Mouse (Mus musculus) forebrain, embryonic 10.5 days (tissue): Measurements from ENCODE around the gene Gm9913. TPM values are rescaled to one million over a fixed set of nuclear protein-coding genes. Genes with fewer than 3 reads are reported as not detected.

ENCODE experiments used
- DNase-seq: peaks from one replicate; pipeline ENCODE4 v3.0.0-alpha.2; 2017; ENCODE audit warnings: low spot score; ENCODE audit errors: extremely low spot score
- H3K27ac ChIP-seq: fragments of 300-500 bp; sonication (generic); 2 replicates; pipeline ENCODE4 v1.5.1; 2016; ENCODE audit warnings: mild to moderate bottlenecking
- H3K27me3 ChIP-seq: fragments of 300-500 bp; sonication (generic); 2 replicates; pipeline ENCODE4 v1.6.1; 2016; ENCODE audit warnings: mild to moderate bottlenecking; ENCODE audit not compliant: poor library complexity, severe bottlenecking
- H3K36me3 ChIP-seq: fragments of 300-500 bp; sonication (generic); replicated peaks from 2 replicates; pipeline ENCODE4 v1.6.1; 2016; ENCODE audit warnings: mild to moderate bottlenecking, moderate library complexity
- H3K4me1 ChIP-seq: fragments of 300-500 bp; sonication (generic); 2 replicates; pipeline ENCODE4 v1.6.1; 2016
- H3K4me3 ChIP-seq: fragments of 300-500 bp; sonication (generic); 2 replicates; pipeline ENCODE4 v1.5.1; 2016; ENCODE audit warnings: mild to moderate bottlenecking, moderate library complexity
- H3K9me3 ChIP-seq: fragments of 300-500 bp; sonication (generic); 2 replicates; pipeline ENCODE4 v1.6.1; 2016; ENCODE audit warnings: mild to moderate bottlenecking, moderate library complexity
- WGBS: fragments of 180-500 bp; shearing (Covaris S2); methylation state at CpG from one replicate; pipeline ENCODE4 v1.1.7; 2016; 5-methylcytosine and 5-hydroxymethylcytosine counted together
- polyA plus RNA-seq: library from polyadenylated mRNA; unstranded; fragments of >200 nt; fragmentation: Nextera tagmentation; extraction: Ambion mirVana; gene quantifications from 2 replicates; pipeline ENCODE4 v1.2.1, GENCODE M21; 2016

The Gm9913 gene
- polyA plus RNA-seq, 1 experiment from 2014 or later: 0.19 TPM

DNA sequence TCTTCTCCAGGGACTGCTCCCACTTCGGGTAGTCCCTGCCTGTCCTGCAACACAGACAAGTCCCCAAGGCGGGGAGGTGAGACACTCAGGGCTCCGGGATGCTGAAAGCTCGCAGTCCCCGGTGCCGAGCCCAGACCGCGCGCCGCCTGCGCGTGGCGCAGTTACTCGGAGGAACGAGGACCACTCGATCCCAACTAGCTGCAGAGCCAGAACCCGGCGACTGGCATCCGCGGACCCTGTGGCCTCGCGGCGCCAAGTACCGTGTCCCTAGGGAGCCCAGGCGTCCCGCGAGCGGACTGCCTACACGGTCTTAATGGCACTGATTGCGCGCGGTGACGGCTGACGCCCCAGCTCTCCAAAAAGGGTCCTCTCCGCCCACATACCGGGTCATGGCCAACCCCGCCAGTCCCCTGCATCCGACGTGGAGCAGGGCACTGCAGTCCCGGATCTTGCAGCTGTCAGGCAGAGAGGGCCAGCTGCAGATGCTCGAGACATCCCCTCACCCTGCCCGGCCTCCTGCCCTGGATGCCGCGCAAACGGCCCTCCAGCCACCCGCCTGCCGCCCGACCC is 942 bp downstream of the Gm9913 start:
- Histone ChIP-seq H3K4me3 (peak overlapping the region; percentile 79), H3K27me3 (peaks cover 50% of the 10 kb centered on the region), H3K4me1 (peaks cover 31% of the 10 kb centered on the region), H3K9me3 (0 out of 2 replicates have a peak, but pooled peaks cover 3% of the 10 kb centered on the region), H3K36me3 (peaks cover 10% of the 10 kb centered on the region), H3K27ac (peak overlapping the region; percentile 89)
- WGBS: under 1% methylated on average over 48 of the region's 48 CpGs
- DNase-seq: peak; percentile 78

DNA sequence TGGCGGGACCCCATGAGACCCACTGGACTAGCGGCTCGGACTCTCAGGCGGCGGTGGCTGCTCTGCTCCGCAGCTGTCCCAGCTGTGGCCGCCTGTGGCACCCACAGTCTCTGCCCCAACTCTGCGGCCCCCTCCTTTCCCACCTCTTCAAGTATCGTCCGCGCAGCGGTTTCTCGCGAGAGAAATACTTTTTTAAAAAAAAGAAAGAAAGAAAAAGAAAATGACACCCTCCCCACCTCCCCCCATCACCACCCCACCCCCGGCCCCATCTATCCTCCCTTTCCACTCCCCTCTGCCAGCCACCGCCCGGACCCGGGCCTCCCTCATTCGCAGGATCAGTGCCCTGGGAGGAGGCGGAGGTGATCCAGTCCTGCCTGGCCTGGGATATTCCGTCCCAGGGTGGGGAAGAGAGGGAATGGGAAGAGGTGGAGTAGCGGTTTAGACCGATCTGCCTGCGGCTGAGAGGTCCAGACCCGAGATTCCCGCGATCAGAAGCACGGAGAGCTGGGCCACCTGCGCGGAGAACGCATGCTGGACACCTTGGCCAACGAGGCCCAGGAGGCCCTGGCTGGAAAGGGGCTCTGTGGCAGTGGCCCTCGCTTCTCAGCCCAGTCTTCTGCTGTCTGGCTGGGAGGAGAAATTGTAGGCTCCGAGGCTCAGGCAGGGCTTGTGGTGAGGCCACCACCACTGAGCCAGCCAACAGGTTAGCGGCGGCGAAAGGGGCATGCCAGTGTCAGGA is 1.6 kb downstream of the Gm9913 start:
- H3K36me3 ChIP-seq: peaks cover 8% of the 10 kb centered on the region
- DNase-seq: no peak
- H3K27ac ChIP-seq: peak overlapping the region; percentile 89
- 0 out of 2 replicates have a peak, but pooled peaks cover 2% of the 10 kb centered on the region for H3K9me3 ChIP-seq
- under 1% methylated on average over 37 of the region's 37 CpGs for WGBS
- H3K27me3 ChIP-seq: peaks cover 50% of the 10 kb centered on the region
- H3K4me1 ChIP-seq: peaks cover 33% of the 10 kb centered on the region
- peak overlapping the region; percentile 79 for H3K4me3 ChIP-seq

DNA sequence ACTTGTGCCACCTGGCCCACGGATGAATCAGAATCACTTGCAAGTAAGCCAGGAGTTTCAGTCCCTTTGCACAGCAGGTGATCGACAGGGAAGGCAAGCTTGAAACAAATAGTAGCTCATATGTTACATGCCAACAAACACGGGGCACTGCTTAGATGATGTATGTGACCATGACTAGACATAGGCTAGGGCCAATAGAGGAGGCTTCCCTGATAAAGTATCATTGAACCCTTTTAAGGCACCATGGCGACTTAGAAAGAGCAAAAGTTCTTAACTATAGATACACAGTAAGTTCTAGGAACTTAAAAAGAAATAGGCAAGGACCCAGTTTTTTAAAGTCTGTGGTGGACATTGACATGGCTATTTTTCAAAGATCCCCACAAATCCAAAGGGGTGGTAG is 3.0 kb downstream of the Gm9913 start, which contains the start of gene Fbn1:
Fbn1 (minus strand) TSS at position 101 of the 400 bp plus-strand sequence.
- Histone ChIP-seq H3K4me3 (peak within 1 kb of the TSS; percentile 79), H3K9me3 (no peaks in the 10 kb centered on the region), H3K4me1 (peaks cover 33% of the 10 kb centered on the region), H3K27ac (peak within 1 kb of the TSS; percentile 89), H3K27me3 (peaks cover 47% of the 10 kb centered on the region), H3K36me3 (0 out of 2 replicates have a peak, but pooled peaks cover 1% of the 10 kb centered on the region)
- 84% methylated on average over 4 of the region's 4 CpGs for WGBS
- DNase-seq: no peak

DNA sequence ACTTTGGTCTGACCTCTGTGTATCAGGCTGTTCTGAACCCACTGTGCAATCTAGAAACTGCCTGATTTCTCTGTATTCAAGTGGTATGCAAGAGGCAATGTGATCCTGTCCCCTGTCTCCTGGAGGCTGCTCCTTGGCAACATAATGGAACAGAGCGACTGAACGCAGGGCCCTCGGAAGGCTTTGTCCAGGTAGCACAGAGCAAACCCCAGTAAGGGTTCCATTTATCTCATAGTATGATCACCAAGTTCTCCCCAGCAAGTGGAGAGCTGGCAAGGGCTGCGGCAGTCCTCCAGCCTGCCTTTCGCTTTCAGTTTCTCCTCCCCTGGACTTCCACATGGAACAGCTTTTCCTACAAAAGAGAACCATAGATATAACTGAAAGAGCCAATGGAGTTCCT is 3.5 kb downstream of the Gm9913 start:
- Histone ChIP-seq H3K4me3 (no peak overlapping the region), H3K9me3 (no peaks in the 10 kb centered on the region), H3K27me3 (peaks cover 46% of the 10 kb centered on the region), H3K36me3 (no peaks in the 10 kb centered on the region), H3K27ac (no peak overlapping the region), H3K4me1 (peaks cover 33% of the 10 kb centered on the region)
- WGBS: 92% methylated on average over 5 of the region's 5 CpGs
- DNase-seq: no peak

DNA sequence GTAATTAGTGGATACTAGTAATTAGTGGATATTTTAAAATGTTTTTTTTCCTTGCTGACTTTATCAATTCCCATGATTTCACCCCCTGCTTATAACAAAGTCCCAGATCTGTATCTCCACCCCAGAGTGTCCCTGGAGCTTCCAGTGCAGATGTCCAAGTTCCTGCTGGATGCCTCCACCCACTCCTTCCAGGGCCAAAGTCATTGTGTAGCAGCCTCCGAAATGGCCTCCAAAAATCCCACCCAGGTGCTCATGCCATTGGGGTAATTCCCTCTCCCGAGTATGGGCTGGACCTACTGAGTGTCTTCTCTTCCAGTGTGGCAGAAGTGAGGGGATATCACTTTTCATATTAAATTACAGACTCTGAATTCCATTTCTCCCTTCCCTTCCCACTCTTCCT is 5.9 kb downstream of the Gm9913 start:
- H3K4me1 ChIP-seq: peaks cover 20% of the 10 kb centered on the region
- H3K36me3 ChIP-seq: no peaks in the 10 kb centered on the region
- DNase-seq: no peak
- peaks cover 32% of the 10 kb centered on the region for H3K27me3 ChIP-seq
- 66% methylated on average over 2 of the region's 2 CpGs for WGBS
- no peak overlapping the region for H3K4me3 ChIP-seq
- H3K27ac ChIP-seq: no peak overlapping the region
- no peaks in the 10 kb centered on the region for H3K9me3 ChIP-seq

DNA sequence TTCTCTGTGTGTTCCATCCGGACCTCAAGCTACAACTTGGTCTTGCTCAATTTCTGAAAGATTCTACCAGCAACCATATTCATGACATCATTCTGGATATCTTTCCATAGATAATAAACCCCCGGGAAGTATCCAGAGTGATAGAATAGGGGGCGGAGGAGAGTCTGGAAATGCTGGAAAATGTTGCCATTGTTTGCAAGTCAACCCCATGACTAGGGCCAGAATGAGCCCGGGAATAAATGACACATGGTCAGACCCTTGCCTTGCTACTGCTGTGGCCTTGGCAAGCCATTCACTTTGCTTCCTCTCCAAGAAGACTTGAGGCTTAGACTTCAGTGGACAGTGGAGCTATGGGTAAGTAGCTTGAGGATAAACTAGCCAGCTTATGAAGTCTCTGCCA is 7.0 kb downstream of the Gm9913 start:
- WGBS: 83% methylated on average over 4 of the region's 4 CpGs
- Histone ChIP-seq H3K36me3 (no peaks in the 10 kb centered on the region), H3K4me3 (no peak overlapping the region), H3K27ac (no peak overlapping the region), H3K4me1 (peaks cover 19% of the 10 kb centered on the region), H3K27me3 (peaks cover 22% of the 10 kb centered on the region), H3K9me3 (no peaks in the 10 kb centered on the region)
- no peak for DNase-seq

DNA sequence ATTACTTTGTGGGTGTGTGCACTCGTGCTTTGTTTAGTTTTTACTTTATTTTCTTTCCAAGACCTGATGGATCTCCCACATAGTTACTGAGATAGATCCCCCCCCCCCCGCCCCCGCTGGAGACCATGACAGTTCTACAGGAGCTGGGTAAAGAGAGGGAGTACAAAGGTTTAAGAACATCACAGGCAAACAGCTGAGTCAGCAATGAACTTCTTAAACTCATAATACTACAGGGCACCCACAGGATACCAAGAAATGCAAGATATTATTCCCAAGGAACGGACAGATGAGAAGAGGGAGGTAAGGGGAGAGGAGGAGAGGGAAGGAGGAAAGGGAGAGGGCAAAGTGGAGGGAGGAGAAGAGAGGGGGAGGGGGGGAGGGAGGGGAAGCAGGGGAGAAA is 7.7 kb downstream of the Gm9913 start:
- H3K27ac ChIP-seq: no peak overlapping the region
- peaks cover 15% of the 10 kb centered on the region for H3K27me3 ChIP-seq
- no peak for DNase-seq
- no peak overlapping the region for H3K4me3 ChIP-seq
- H3K36me3 ChIP-seq: no peaks in the 10 kb centered on the region
- 82% methylated on average over 4 of the region's 4 CpGs for WGBS
- H3K4me1 ChIP-seq: peaks cover 16% of the 10 kb centered on the region
- no peaks in the 10 kb centered on the region for H3K9me3 ChIP-seq

DNA sequence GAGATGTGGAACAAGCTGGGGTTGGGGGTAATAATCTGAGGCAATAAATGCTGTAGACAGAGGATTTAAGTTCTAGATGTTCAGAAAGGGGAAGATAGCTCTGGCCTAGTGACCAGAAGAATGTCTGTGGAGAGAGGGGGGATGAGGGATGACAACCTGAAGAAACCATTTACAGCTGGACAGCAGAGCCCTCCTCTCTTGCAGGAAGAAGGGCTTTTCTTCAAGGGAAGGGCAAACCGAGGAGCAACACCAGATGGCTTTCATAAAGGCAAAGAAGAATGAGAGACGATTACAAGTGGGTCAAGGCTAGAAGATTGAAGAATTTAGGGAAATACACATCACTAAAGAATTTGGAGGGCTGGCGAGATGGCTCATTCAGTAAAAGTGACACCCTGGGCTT is 9.5 kb downstream of the Gm9913 start:
- H3K4me3 ChIP-seq: no peak overlapping the region
- H3K4me1 ChIP-seq: peaks cover 16% of the 10 kb centered on the region
- no peaks in the 10 kb centered on the region for H3K36me3 ChIP-seq
- DNase-seq: no peak
- WGBS: 69% methylated on average over 3 of the region's 3 CpGs
- no peaks in the 10 kb centered on the region for H3K27me3 ChIP-seq
- H3K27ac ChIP-seq: no peak overlapping the region
- no peaks in the 10 kb centered on the region for H3K9me3 ChIP-seq

DNA sequence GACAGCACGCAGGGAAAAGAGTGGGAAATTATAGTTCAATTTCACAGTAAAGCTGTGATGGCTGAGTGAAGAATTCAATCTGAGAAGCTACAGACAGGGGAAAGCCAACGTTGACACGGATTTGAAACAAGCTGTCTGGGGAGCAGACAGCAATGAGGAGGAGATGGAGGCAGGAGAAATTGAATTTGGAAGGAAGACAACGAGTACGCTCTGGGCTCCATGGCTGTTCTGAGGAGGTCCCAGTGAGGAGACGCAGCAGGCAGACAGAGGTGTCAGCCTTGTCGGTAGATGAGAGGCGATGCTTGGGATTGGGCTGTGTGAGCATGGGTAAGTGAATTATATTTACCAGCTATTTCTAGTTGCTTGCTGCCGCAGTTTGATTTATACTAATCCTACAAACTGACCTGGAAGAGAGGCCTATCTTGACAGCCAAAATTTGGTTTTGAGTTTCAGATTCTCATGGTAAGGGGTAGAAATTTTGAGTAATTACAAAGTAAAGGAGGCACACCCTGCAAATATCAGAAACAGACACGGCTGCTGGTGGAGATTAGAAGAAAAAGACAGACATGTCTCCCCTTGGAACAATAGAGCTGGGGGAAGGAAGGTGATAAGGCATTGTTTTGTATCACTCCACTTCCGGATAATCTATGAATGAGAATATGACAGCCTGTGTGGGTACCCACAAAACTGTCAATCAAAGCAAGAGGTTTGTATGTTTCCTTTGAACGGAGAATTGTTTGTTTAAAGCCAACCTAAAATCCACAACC is 10.6 kb downstream of the Gm9913 start:
- Histone ChIP-seq H3K4me3 (no peak overlapping the region), H3K27ac (no peak overlapping the region), H3K9me3 (no peaks in the 10 kb centered on the region), H3K36me3 (no peaks in the 10 kb centered on the region), H3K27me3 (no peaks in the 10 kb centered on the region), H3K4me1 (peaks cover 16% of the 10 kb centered on the region)
- DNase-seq: no peak
- WGBS: 82% methylated on average over 12 of the region's 12 CpGs

DNA sequence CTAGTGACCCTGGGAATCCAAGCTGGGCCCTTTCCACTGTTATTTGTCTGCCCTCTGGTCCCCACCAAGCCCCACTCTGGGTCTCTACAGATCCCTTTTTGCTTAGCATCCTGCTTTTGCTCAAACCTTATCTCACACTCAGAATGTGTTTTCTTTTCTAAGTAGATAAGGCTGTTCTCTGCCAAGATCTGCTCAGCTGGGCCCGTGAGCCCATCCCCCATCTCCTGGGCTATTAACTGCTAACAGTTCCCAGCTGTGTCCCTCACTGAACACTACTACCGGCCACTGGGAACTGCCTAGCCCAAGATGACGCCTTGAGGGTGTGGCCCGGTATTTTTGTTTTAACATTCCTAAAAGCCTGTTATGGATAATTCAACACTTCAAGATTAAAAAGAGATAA is 11.7 kb downstream of the Gm9913 start:
- Histone ChIP-seq H3K4me3 (no peak overlapping the region), H3K36me3 (no peaks in the 10 kb centered on the region), H3K4me1 (peaks cover 13% of the 10 kb centered on the region), H3K27me3 (no peaks in the 10 kb centered on the region), H3K27ac (no peak overlapping the region), H3K9me3 (no peaks in the 10 kb centered on the region)
- DNase-seq: peak; percentile 26
- WGBS: 47% methylated on average over 4 of the region's 4 CpGs

DNA sequence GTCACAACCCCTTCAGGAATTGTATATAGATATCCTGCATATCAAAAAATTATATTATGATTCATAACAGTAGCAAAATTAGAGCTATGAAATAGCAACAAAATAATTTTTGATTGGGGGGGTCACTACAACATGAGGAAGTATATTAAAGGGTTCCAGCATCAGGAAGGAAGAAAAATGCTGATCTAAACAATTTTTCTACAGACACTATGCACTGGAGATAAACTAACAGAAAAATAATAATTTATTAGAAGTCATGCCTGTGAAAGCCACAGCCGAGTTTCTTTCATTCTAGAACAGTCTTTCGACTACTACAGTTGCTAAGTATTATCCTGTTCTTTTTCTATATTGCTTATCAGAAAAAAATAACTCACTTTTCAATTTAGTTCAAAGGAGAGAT is 20.6 kb downstream of the Gm9913 start:
- Histone ChIP-seq H3K27me3 (no peaks in the 10 kb centered on the region), H3K27ac (no peak overlapping the region), H3K4me3 (no peak overlapping the region), H3K4me1 (no peaks in the 10 kb centered on the region), H3K36me3 (no peaks in the 10 kb centered on the region), H3K9me3 (no peaks in the 10 kb centered on the region)
- WGBS: 95% methylated on average over 2 of the region's 2 CpGs
- no peak for DNase-seq

DNA sequence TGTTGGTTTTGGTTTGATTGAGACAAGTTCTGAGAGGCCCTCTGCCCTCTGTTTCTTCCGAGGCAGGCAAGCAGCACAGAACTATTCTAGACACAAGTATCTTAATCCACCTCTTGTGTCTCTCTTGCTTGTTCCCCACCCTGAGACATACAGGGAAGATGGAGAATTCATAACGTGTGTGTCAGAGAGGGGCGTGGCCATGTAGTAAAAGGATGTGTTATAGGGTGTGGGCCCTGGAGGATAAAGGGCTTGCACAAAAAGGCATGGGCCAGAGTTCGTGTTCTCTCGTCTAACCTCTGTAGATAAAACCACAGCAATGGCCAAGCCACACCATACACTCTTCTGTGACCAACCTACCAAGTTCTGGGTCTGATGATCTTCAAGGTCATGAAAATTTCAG is 21.7 kb downstream of the Gm9913 start:
- H3K4me3 ChIP-seq: no peak overlapping the region
- DNase-seq: no peak
- no peaks in the 10 kb centered on the region for H3K4me1 ChIP-seq
- whole genome bisulfite sequencing: 88% methylated on average over 5 of the region's 5 CpGs
- H3K27ac ChIP-seq: no peak overlapping the region
- H3K9me3 ChIP-seq: no peaks in the 10 kb centered on the region
- H3K27me3 ChIP-seq: no peaks in the 10 kb centered on the region
- H3K36me3 ChIP-seq: no peaks in the 10 kb centered on the region

DNA sequence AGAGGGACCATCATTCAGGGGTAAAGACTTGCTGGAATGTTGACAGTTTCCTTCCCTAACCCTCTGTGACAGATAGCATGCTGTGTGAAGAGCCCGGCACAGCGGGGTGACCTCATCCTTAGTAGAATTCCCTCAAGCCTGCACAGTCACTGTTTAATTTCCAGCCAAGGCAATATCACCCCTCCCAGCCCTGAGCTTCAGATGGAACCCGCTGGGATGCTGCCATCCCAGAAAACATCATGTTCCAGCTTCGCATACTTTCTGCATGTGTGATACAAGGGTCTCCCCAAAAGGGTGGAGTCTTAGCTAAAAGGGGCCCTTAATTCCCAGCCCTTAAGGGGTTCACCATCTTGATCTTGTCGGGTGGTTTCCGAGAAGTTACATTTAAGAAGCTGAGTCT is 25.8 kb downstream of the Gm9913 start:
- Histone ChIP-seq H3K4me3 (no peak overlapping the region), H3K27me3 (no peaks in the 10 kb centered on the region), H3K36me3 (no peaks in the 10 kb centered on the region), H3K4me1 (no peaks in the 10 kb centered on the region), H3K27ac (no peak overlapping the region), H3K9me3 (no peaks in the 10 kb centered on the region)
- 88% methylated on average over 6 of the region's 6 CpGs for WGBS
- DNase-seq: no peak
